Mouse (Mus musculus): ENCODE results near the gene Chml. TPM values are rescaled to one million over a fixed set of nuclear protein-coding genes. Genes with fewer than 3 reads are reported as not detected.

Chml gene
- polyA plus RNA-seq, 1 experiment from 2014 or later, result 1.8 TPM

- no peak for DNase-seq (ENCODE audit: low spot score)
These were observed 32.8 kb downstream of the Chml start for GRCm38 (mm10) chr1:175659900-175660299.

DNA sequence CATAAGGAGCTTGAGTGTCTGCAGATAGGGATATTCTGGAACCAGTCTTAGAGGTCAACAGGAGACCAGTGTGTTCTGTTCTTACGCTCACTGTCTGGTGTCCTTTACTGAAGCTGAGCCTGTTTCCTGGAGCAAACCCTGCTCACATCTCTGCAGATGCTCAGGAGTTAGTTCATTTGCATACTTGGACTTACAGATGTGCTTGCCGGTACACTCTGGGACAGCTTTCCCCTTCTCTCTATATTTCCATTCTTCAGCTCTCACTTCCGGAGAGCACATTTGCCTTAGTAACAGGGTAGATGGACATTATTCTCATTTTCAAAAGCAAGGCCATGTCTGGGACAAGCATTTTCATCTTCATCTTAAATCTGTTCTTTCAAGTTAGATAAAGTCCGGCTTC, 44.1 kb downstream of the Chml start:
- DNase-seq (ENCODE audit: low spot score), result no peak

- DNase-seq (ENCODE audit: low spot score), result no peak
These were observed 45.7 kb downstream of the Chml start for GRCm38 (mm10) chr1:175646952-175647351.

- DNase-seq (ENCODE audit: low spot score), result no peak
These were observed 49.0 kb downstream of the Chml start for GRCm38 (mm10) chr1:175643496-175644265.

DNA sequence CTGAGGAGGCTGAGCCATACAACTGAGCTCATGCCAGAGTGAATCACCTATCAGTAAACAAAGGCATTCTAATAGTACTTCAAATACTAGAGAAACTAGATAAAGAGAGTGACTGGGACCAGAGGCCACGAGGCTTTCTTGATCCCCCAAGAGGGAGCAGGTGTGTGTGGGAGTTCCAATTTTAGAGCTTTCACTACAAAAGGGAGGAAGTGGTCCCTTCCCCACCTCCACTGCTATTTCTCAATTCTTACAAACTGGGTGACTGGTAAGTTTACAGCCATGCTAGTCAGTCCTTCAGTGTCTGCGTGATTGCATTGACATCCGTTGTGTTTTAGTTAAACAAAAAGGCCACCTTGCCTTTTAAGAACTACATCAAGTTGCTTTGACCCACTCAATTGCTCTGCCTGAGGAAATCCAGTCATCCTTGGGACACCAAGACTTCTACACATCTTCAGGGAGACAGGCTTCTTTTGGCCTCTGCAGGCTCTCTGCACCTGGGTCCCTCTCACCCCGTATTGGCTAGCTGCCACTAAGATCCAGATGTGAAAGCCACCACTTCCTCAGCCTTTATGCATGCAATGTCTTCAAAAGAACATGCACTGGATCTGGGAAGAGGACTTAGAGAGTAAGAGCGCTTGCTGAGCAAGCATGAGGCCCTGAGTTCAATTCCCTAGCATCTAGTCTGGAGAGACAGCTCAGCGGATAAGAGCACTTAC, 52.1 kb downstream of the Chml start:
- DNase-seq (ENCODE audit: low spot score), result peak; percentile 79

DNA sequence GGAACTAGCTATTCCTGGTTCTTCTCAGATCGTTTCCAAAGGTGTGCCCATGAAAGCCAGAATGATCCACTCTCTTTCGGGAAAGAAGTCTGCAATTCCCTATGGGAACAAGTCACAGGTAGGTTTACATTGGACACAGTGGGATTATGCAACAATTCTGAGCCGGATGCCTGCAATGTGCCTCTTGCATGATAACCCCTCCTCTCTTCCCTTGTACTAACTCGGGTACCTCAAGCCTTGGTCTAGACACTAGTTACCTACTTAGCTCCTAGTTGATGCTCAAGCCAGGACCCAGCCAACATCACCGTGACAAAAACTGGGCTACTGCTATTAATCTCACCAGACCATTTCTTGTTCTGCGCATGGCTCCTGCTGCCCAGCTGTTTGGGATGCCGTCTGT, 53.6 kb downstream of the Chml start:
- no peak for DNase-seq (ENCODE audit: low spot score)

GRCm38 (mm10) chr1:175637677-175638076, 55.0 kb downstream of the Chml start:
- peak; percentile 34 for DNase-seq (ENCODE audit: low spot score)

DNA sequence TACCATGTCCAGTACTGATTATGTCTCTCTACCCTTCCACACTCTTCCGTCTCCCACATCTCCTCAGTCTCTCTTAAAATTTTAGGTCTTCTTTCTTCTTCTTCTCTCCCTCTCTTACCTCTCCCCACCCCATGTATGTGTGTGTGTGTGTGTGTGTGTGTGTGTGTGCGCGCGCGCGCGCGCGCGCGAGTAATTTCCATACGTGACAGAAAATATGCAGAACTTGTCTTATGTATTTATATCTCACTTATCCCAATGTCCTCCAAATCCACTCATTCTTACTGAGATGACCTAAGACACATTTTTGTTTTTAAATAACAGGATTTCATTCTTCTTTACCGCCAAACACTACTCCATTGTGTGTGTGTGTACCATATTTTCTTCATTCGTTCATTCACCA, 60.2 kb downstream of the Chml start:
- no peak for DNase-seq (ENCODE audit: low spot score)

Other genes starting within 250 kb of the Chml start
- 0.12 TPM in 1 of 2 replicates, not detected in the other for gene Rgs7, start 200.4 kb downstream of the Chml start, polyA plus RNA-seq (2015; fragmentation: Nextera tagmentation; extraction: Ambion mirVana)
- 2.5 and 3.1 TPM in 2 replicates for gene Kmo, start 72.5 kb downstream of the Chml start, polyA plus RNA-seq (2015; fragmentation: Nextera tagmentation; extraction: Ambion mirVana)
- gene Fh1, start 67.3 kb downstream of the Chml start, polyA plus RNA-seq (2015; fragmentation: Nextera tagmentation; extraction: Ambion mirVana), result 89.6 and 95.5 TPM in 2 replicates
- gene Opn3, start 125 bp downstream of the Chml start, polyA plus RNA-seq (2015; fragmentation: Nextera tagmentation; extraction: Ambion mirVana), result 3.1 and 3.2 TPM in 2 replicates
- gene Wdr64, start 5.7 kb upstream of the Chml start, polyA plus RNA-seq (2015; fragmentation: Nextera tagmentation; extraction: Ambion mirVana), result not detected in 2 replicates
- 57.9 and 64.6 TPM in 2 replicates for gene Exo1, start 187.7 kb upstream of the Chml start, polyA plus RNA-seq (2015; fragmentation: Nextera tagmentation; extraction: Ambion mirVana)
- not detected in 2 replicates for gene Gm38100, start 227.4 kb upstream of the Chml start, polyA plus RNA-seq (2015; fragmentation: Nextera tagmentation; extraction: Ambion mirVana)

All from thymus, postnatal 0 days (tissue).